Mouse (Mus musculus): ENCODE results near the gene Palmd.

GRCm38 (mm10) chr3:116892206-116892563 lies 76.6 kb downstream of the Palmd start:
- TF ChIP-seq POLR2A (IDR thresholded peaks at IDR 0.05; ENCODE audit: low read depth, low read length) (no peak), CTCF (conservative IDR thresholded peaks at IDR 0.05; ENCODE audit: insufficient read depth, insufficient read length, low read depth, low read length) (no peak)

Measured in kidney, adult 2 months (tissue).